Mouse (Mus musculus): ENCODE measurements around the gene Fbxl12. TPM values are rescaled to one million over a fixed set of nuclear protein-coding genes. Genes with fewer than 3 reads are reported as not detected.
"Not testable (repeated sequence)": the region's sequence is repeated elsewhere in the genome, so short reads cannot be mapped to it uniquely, and the experiment has no call there.

Fbxl12 gene
- 10 to 100 TPM; 15.3 to 27.6 TPM for total RNA-seq (2021)

DNA sequence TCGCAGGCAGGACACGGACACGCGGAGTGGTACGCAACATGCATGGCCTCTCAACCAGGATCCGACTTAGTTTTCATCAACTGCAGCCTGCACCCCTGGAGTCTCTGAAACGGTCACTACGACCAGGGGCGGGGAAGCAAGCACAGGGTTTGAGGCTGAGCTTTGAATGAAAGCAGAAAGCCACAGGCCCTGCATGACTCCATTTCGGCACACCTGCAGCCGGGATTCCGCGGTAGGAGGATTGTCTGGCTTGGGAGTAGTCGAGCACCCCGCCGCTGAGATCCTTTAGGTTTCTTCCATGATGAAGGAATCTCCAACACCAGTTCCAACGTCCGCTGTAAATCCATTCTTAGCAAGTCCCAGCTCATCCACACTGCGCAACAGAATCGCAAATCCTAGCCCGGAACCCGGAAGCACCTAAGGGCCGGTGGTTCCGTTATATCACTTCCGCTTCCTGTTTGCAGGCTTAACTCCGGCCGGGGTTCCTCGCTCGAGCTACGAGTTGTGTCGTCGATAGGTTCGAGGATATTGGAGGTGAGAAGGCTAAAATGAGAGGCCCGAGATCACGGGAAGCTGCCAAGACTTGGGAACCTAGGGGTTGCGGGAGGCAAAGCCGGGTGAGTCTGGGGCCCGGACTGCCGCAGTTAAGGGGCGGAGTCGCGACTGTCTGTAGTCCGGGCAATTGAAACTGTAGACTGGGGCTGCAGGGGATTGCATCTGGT, at the start of gene Fbxl12:
Fbxl12 (minus strand) TSS at position 408 of the 722 bp plus-strand sequence.
- intact Hi-C loops (cut with DNase I): loop anchor here (10.0 kb wide), 2 partner anchors 150 to 180 kb away; partner anchors contain the start of genes Zfp26 and Zfp426
- DNase-seq (ENCODE audit: low spot score in 2 of 2): peak; percentile 79 to 81

- intact Hi-C loops (cut with DNase I): no loop called here
- no peak for DNase-seq (ENCODE audit: low spot score in 2 of 2)
These were observed 48.3 kb upstream of the Fbxl12 start for GRCm38 (mm10) chr9:20692863-20693262.

DNA sequence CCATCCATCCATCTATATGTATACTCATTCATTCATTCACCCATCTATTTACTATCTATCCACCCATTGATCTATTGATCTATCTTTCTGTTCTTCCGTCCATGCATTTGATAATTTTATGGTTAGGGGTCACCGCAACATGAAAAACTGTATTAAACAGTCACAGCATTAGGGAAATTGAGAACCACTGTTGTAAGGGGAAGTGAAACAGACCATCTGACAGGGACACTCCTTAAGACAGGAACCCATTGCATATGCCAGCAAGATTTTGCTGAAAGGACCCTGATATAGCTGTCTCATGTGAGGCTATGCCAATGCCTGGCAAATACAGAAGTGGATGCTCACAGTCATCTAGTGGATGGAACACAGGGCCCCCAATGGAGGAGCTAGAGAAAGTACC, 45.9 kb upstream of the Fbxl12 start:
- DNase-seq (ENCODE audit: low spot score in 2 of 2); intact Hi-C loops (cut with DNase I): not testable (repeated sequence)

GRCm38 (mm10) chr9:20689913-20690312, 45.3 kb upstream of the Fbxl12 start:
- no peak for DNase-seq (ENCODE audit: low spot score in 2 of 2)
- intact Hi-C loops (cut with DNase I): loop anchor here (5.0 kb wide), 1 partner anchor 37 kb away; no protein-coding TSS in a partner anchor

DNA sequence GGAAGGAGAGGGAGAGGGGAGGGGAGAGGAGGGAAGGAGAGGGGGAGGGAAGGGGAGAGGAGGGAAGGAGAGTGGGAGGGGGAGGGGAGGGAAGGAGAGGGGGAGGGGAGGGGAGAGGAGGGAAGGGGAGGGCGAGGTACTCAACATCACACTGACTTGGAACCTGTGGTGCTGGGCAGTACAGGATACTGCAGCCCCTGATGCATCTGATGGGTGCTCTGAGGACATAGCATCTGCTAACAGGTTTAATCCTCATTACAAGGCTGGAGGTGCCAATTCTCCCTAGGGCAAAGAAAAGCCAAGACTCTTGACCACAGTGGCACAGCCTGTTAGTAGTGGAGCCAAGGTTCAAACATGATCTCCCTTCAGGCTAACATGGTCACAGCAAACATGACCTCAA, 44.8 kb upstream of the Fbxl12 start:
- intact Hi-C loops (cut with DNase I): loop anchor here (5.0 kb wide), 1 partner anchor 38 kb away; no protein-coding TSS in a partner anchor
- DNase-seq (ENCODE audit: low spot score in 2 of 2): no peak

- DNase-seq (ENCODE audit: low spot score in 2 of 2): peak; percentile 74 to 76
- intact Hi-C loops (cut with DNase I): loop anchor here (5.0 kb wide), 1 partner anchor 42 kb away; no protein-coding TSS in a partner anchor
These were observed 40.7 kb upstream of the Fbxl12 start for GRCm38 (mm10) chr9:20685081-20685861.

DNA sequence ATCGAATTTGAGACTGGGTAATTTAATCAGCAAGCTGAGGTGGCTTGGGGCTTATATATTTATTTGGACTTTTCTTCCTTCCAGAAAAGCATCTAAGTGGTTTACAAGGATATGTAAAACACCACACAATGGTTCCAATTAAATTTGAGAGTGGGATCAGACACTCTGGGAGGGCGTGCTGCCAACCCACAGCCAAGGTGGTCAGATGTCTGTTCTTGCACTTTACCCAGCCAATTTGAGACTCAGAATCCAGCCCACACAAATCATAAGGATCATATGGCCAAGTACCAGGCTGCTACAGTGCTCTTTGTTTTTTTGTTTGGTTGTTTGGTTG, 37.8 kb upstream of the Fbxl12 start:
- peak in 1 of 2 experiments; percentile 60 for DNase-seq (ENCODE audit: low spot score in 2 of 2)
- intact Hi-C loops (cut with DNase I): no loop called here

DNA sequence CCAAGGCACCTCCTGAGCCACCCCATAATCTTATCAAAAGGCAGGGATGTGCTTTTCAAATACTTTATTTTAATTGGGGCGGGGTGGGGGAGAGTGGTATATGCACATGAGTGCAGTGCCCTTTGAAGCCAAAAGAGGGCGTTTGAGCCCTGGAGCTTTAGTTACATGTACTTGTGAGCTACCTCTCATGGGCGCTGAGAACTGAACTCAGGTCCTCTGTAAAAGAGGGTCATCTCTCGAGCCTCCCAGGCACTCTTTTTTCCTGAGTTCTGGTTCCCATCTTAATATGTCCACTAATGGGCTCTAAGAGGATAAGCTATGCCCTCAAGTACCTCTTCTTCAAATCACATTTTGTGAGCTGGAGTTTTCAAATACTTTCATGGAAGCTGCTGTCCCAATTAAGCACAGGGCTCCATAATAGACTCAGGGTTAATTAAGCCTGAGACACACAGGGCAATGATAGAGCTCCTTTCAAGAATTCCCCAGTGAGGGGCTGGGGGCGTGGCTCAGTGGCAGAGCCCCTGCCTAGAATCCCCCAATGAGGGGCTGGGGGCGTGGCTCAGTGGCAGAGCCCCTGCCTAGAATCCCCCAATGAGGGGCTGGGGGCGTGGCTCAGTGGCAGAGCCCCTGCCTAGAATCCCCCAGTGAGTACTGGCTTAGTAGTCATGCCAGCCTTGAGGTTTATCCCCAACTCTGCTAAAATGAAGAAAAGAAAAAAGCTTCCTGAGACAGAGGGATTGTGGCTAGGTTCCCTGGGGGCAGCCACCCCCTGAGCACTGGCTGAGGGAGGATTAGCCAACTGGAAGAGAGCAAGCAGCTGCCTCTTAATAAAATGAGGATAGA, 37.2 kb upstream of the Fbxl12 start:
- intact Hi-C loops (cut with DNase I): no loop called here
- DNase-seq (ENCODE audit: low spot score in 2 of 2): no peak

DNA sequence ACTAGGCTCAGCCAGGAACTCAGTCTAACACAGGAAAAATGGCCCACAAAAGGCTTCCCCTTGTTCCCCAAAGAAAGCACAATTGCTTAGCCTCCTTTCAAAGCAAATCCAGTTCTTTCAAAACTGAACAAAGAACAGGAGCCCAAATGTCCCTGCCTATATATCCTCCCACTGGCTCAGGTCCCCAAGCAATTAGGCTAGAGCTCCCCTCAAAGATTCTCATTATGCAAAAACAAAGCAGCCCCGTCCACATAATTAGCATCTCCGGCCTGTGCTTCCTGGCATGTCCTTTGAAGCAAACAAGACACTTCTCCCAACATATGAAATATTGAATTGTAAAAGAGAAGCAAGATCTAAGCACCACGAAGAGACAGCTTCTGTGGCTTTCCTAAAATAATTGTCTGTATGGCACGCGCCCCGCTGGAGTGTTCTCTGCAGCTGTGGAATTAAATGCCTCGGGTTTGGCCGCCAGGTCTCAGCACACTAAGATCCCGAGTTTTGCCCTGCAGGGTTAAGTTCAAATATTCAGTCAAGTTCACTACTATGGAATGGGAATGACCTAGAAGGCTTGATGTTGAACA, 35.9 kb upstream of the Fbxl12 start:
- DNase-seq (ENCODE audit: low spot score in 2 of 2): no peak
- intact Hi-C loops (cut with DNase I): no loop called here

DNA sequence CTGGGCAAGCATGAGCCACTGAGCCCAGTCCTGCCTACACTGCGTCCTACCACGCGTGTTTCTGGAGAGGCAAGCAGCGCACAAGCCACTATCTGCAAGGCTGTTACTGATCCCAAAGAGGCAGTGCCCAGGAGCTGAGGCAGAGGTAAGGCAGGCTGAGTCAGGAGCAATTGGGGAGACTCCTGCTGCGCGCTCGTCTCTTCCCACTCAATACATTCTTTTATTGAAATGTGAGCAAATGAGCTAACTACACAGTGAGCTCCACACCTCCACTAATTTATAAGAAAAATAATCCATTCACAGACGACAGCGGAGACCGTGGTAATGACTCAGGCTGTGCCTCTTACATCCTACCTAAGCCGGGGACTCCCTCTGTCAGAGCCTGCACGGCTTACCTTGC, 33.3 kb upstream of the Fbxl12 start:
- DNase-seq (ENCODE audit: low spot score in 2 of 2): no peak
- intact Hi-C loops (cut with DNase I): no loop called here

GRCm38 (mm10) chr9:20672047-20672446, 27.5 kb upstream of the Fbxl12 start:
- DNase-seq (ENCODE audit: low spot score in 2 of 2): no peak

GRCm38 (mm10) chr9:20668065-20668464, 23.5 kb upstream of the Fbxl12 start:
- DNase-seq (ENCODE audit: low spot score in 2 of 2): no peak
- intact Hi-C loops (cut with DNase I): no loop called here

More at GRCm38 (mm10) chr9:20672047-20672446, 27.5 kb upstream of the Fbxl12 start:
- intact Hi-C loops (cut with DNase I): no loop called here

GRCm38 (mm10) chr9:20666510-20667034, 22.0 kb upstream of the Fbxl12 start:
- intact Hi-C loops (cut with DNase I): no loop called here
- no peak for DNase-seq (ENCODE audit: low spot score in 2 of 2)

GRCm38 (mm10) chr9:20665925-20666324, 21.4 kb upstream of the Fbxl12 start:
- DNase-seq (ENCODE audit: low spot score in 2 of 2): no peak
- intact Hi-C loops (cut with DNase I): no loop called here

- intact Hi-C loops (cut with DNase I): loop anchor here (5.0 kb wide), 1 partner anchor 167 kb away; no protein-coding TSS in a partner anchor
- DNase-seq (ENCODE audit: low spot score in 2 of 2): no peak
These were observed 20.5 kb upstream of the Fbxl12 start for GRCm38 (mm10) chr9:20664982-20665637.

DNA sequence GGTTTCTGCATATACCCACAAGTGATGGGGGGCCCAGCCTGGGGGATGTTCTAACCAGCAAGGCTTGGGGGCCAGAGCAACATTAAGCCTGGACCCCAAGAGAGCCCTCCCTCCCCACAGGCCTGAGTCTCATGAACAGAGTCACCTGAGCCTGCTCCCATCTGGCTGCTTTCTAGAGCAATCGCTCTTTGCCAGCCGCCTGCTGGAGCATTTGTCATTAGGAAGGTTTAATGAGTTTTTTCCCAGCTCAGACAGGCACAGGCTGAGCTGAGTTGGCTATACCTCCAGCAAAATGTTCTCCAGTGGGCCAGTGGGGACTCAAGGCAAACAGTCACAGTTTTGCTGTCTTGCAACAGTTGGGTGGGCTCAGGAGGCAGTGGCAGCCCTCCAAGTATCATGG, 19.8 kb upstream of the Fbxl12 start:
- peak; percentile 49 to 57 for DNase-seq (ENCODE audit: low spot score in 2 of 2)

GRCm38 (mm10) chr9:20663956-20664355, 19.4 kb upstream of the Fbxl12 start:
- DNase-seq (ENCODE audit: low spot score in 2 of 2): peak; percentile 77 to 79
- intact Hi-C loops (cut with DNase I): loop anchor here (5.0 kb wide), 1 partner anchor 168 kb away; no protein-coding TSS in a partner anchor

More for the DNA sequence above, 19.8 kb upstream of the Fbxl12 start:
- intact Hi-C loops (cut with DNase I): loop anchor here (5.0 kb wide), 1 partner anchor 168 kb away; no protein-coding TSS in a partner anchor

DNA sequence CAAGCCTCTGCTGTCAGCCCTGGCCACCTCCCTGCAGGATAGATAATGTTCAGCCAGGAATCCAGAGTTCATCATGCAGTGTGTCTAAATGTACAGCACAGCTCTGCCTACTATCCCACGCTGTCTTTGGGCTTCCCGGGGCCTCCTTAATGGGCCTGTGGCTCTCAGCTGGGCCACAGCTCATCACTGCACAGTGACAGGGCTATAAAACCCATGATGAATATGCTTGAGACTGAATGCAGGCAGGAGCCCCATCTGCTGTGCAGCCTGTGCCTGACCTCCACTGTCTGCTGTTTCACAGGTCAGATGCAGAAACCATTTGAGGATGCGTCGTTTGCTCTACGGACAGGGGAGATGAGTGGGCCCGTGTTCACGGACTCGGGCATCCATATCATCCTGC, 18.3 kb upstream of the Fbxl12 start:
- intact Hi-C loops (cut with DNase I): loop anchor here (1.0 to 5.0 kb wide), 2 partner anchors 64 to 169 kb away; no protein-coding TSS in a partner anchor
- DNase-seq (ENCODE audit: low spot score in 2 of 2): peak in 1 of 2 experiments; percentile 30

Data from left cerebral cortex, postnatal 36 days (tissue).